Mouse (Mus musculus) liver, embryonic 12.5 days (tissue): ENCODE results near the gene Flot1. TPM values are rescaled to one million over a fixed set of nuclear protein-coding genes. Genes with fewer than 3 reads are reported as not detected.

Source experiments
- ATAC-seq: fragments of 200-750 bp; cut with Nextera tagmentation; 2 replicates; pipeline ENCODE4 v1.8.0; 2017; ENCODE audit warnings: moderate number of reproducible peaks, mild to moderate bottlenecking, moderate library complexity
- H3K27ac ChIP-seq: fragments of 300-500 bp; sonication (generic); 2 replicates; pipeline ENCODE4 v1.5.1; 2016; ENCODE audit warnings: mild to moderate bottlenecking
- H3K27me3 ChIP-seq: fragments of 300-500 bp; sonication (generic); replicated peaks from 2 replicates; pipeline ENCODE4 v1.6.1; 2016; ENCODE audit warnings: mild to moderate bottlenecking, moderate library complexity
- H3K36me3 ChIP-seq: fragments of 300-500 bp; sonication (generic); 2 replicates; pipeline ENCODE4 v1.6.1; 2016; ENCODE audit warnings: mild to moderate bottlenecking, moderate library complexity
- H3K4me1 ChIP-seq: fragments of 300-500 bp; sonication (generic); 2 replicates; pipeline ENCODE4 v1.6.1; 2016
- H3K4me2 ChIP-seq: fragments of 300-500 bp; sonication (generic); 2 replicates; pipeline ENCODE4 v1.6.1; 2016; ENCODE audit warnings: mild to moderate bottlenecking, moderate library complexity
- H3K4me3 ChIP-seq: fragments of 300-500 bp; sonication (generic); 2 replicates; pipeline ENCODE4 v1.5.1; 2016; ENCODE audit warnings: mild to moderate bottlenecking, moderate library complexity
- H3K9ac ChIP-seq: fragments of 300-500 bp; sonication (generic); 2 replicates; pipeline ENCODE4 v1.6.1; 2016; ENCODE audit warnings: mild to moderate bottlenecking, moderate library complexity
- H3K9me3 ChIP-seq: fragments of 300-500 bp; sonication (generic); replicated peaks from 2 replicates; pipeline ENCODE4 v1.6.1; 2016; ENCODE audit warnings: mild to moderate bottlenecking, moderate library complexity
- WGBS: fragments of 180-500 bp; shearing (Covaris S2); methylation state at CpG from one replicate; pipeline ENCODE4 v1.1.7; 2016; ENCODE audit not compliant: insufficient replicate concordance; 5-methylcytosine and 5-hydroxymethylcytosine counted together
- microRNA-seq: library from miRNA; unstranded; fragments of <30 nt; microRNA quantifications from one replicate; pipeline ENCODE4, GENCODE M21; 2017
- polyA plus RNA-seq: library from polyadenylated mRNA; unstranded; fragments of >200 nt; fragmentation: Nextera tagmentation; extraction: Ambion mirVana; gene quantifications from 2 replicates; pipeline ENCODE4 v1.2.1, GENCODE M21; 2016

Gene Flot1
- polyA plus RNA-seq, 1 experiment from 2014 or later: 43.1 TPM

- Histone ChIP-seq H3K4me2 (peak overlapping the region; percentile 44), H3K4me3 (no peak overlapping the region), H3K9ac (no peak overlapping the region; the same call in 1 of the 2 replicates), H3K4me1 (peaks cover 52% of the 10 kb centered on the region), H3K9me3 (peaks cover 6% of the 10 kb centered on the region; the same call in 1 of the 2 replicates), H3K27ac (peak overlapping the region; percentile 27; the same call in 1 of the 2 replicates), H3K27me3 (peaks cover 8% of the 10 kb centered on the region), H3K36me3 (peaks cover 19% of the 10 kb centered on the region)
- peak; percentile 57 for ATAC-seq
- WGBS: 10% methylated on average over 21 of the region's 21 CpGs
Observed at GRCm38 (mm10) chr17:35873774-35874519, 50.9 kb downstream of the Flot1 start.

GRCm38 (mm10) chr17:35874721-35875120 is 51.7 kb downstream of the Flot1 start:
- Histone ChIP-seq H3K9ac (0 out of 2 replicates have a peak overlapping the region, but pooled peaks have one; percentile 15), H3K9me3 (peaks cover 6% of the 10 kb centered on the region; the same call in 1 of the 2 replicates), H3K27ac (no peak overlapping the region), H3K4me3 (no peak overlapping the region), H3K27me3 (no peaks in the 10 kb centered on the region; the same call in 1 of the 2 replicates), H3K4me2 (no peak overlapping the region), H3K36me3 (peaks cover 19% of the 10 kb centered on the region), H3K4me1 (peaks cover 47% of the 10 kb centered on the region)
- no peak for ATAC-seq
- WGBS: 75% methylated on average over 6 of the region's 6 CpGs

GRCm38 (mm10) chr17:35879245-35880057 is 56.4 kb downstream of the Flot1 start, which contains the start of gene Dhx16:
Gene Dhx16, plus strand, starts transcription at chr17:35879819.
- 6% methylated on average over 66 of the region's 66 CpGs for WGBS
- Histone ChIP-seq H3K27me3 (no peaks in the 10 kb centered on the region), H3K36me3 (peaks cover 44% of the 10 kb centered on the region)

More at GRCm38 (mm10) chr17:35879245-35880057, 56.4 kb downstream of the Flot1 start, which contains the start of gene Dhx16:
- ATAC-seq: peak; percentile 90
- Histone ChIP-seq H3K27ac (peak within 1 kb of the TSS; percentile 79), H3K4me2 (peak within 1 kb of the TSS; percentile 88), H3K4me1 (peaks cover 22% of the 10 kb centered on the region), H3K9ac (peak within 1 kb of the TSS; percentile 91), H3K4me3 (peak within 1 kb of the TSS; percentile 97), H3K9me3 (no peaks in the 10 kb centered on the region)

Small RNA genes lying within 50 kb of the gene (microRNA-seq; reads per million reads assigned to microRNA genes)
- 1.4 reads per million for gene Gm28033

Other genes with a start within 250 kb of the Flot1 start
- not detected in 2 replicates for gene Sfta2, start 221.7 kb upstream of the Flot1 start, polyA plus RNA-seq
- not detected in 2 replicates for gene Gm9573, start 196.6 kb upstream of the Flot1 start, polyA plus RNA-seq
- 0.05 TPM in 1 of 2 replicates, not detected in the other for gene Mucl3, start 179.5 kb upstream of the Flot1 start, polyA plus RNA-seq
- gene Vars2, start 155.6 kb upstream of the Flot1 start, polyA plus RNA-seq: 10.7 and 11.8 TPM in 2 replicates
- 38.3 and 44.0 TPM in 2 replicates for gene Gtf2h4, start 149.5 kb upstream of the Flot1 start, polyA plus RNA-seq
- 5.7 and 6.1 TPM in 2 replicates for gene Ddr1, start 118.6 kb upstream of the Flot1 start, polyA plus RNA-seq
- 16.8 and 19.9 TPM in 2 replicates for gene Ier3, start 1.5 kb upstream of the Flot1 start, polyA plus RNA-seq
- gene Tubb5, start 15.1 kb downstream of the Flot1 start, polyA plus RNA-seq: 577 and 600 TPM in 2 replicates
- gene Mdc1, start 18.3 kb downstream of the Flot1 start, polyA plus RNA-seq: 14.2 and 15.0 TPM in 2 replicates
- 29.5 and 29.8 TPM in 2 replicates for gene Nrm, start 38.1 kb downstream of the Flot1 start, polyA plus RNA-seq
- gene Ppp1r18, start 42.4 kb downstream of the Flot1 start, polyA plus RNA-seq: 11.9 and 12.6 TPM in 2 replicates
- 50.7 and 52.8 TPM in 2 replicates for gene Dhx16, start 56.6 kb downstream of the Flot1 start, polyA plus RNA-seq
- 20.2 and 20.9 TPM in 2 replicates for gene 2310061I04Rik, start 74.2 kb downstream of the Flot1 start, polyA plus RNA-seq
- gene Atat1, start 86.8 kb downstream of the Flot1 start, polyA plus RNA-seq: 15.0 and 16.8 TPM in 2 replicates
- gene Mrps18b, start 93.2 kb downstream of the Flot1 start, polyA plus RNA-seq: 113 and 123 TPM in 2 replicates
- 29.0 and 32.8 TPM in 2 replicates for gene Ppp1r10, start 93.2 kb downstream of the Flot1 start, polyA plus RNA-seq
- gene Abcf1, start 146.5 kb downstream of the Flot1 start, polyA plus RNA-seq: 90.2 and 90.5 TPM in 2 replicates
- 23.7 and 25.1 TPM in 2 replicates for gene Gnl1, start 156.6 kb downstream of the Flot1 start, polyA plus RNA-seq
- gene Prr3, start 157.0 kb downstream of the Flot1 start, polyA plus RNA-seq: 12.6 and 13.7 TPM in 2 replicates
- gene H2-T24, start 197.3 kb downstream of the Flot1 start, polyA plus RNA-seq: 4.6 and 5.7 TPM in 2 replicates
- gene H2-T23, start 209.6 kb downstream of the Flot1 start, polyA plus RNA-seq: 19.5 and 20.5 TPM in 2 replicates
- gene H2-T22, start 219.5 kb downstream of the Flot1 start, polyA plus RNA-seq: 7.5 and 8.4 TPM in 2 replicates
- not detected in 2 replicates for gene Gm6034, start 219.7 kb downstream of the Flot1 start, polyA plus RNA-seq
- not detected in 2 replicates for gene Gm11127, start 235.1 kb downstream of the Flot1 start, polyA plus RNA-seq